ENCODE assay signal across 17 mouse cellular contexts in genomic region chr6:146001396-146002191, GRCm38 (mm10).
"Had no signal": no experiment of that assay in that cellular context is flagged by ENCODE, and none has a peak within 500 bp of the region (broad histone marks: within the 10 kb centered on the region; RNA-seq: fewer than 3 reads in every experiment).

No protein-coding gene starts in this region.

- H3K4me1 ChIP-seq: megakaryocyte, embryonic 14.5 days had no signal

- H3K27me3 ChIP-seq: lung, embryonic 15.5 days; midbrain, embryonic 13.5 days; midbrain, embryonic 15.5 days; neural tube, embryonic 12.5 days; stomach, embryonic 15.5 days had no signal

- H3K36me3 ChIP-seq: lung, embryonic 15.5 days; midbrain, embryonic 13.5 days; midbrain, embryonic 15.5 days; neural tube, embryonic 12.5 days; stomach, embryonic 15.5 days had no signal

- ATAC-seq: lung, postnatal 0 days; midbrain, embryonic 13.5 days; midbrain, embryonic 15.5 days had no signal

- H3K9ac ChIP-seq: lung, embryonic 15.5 days; midbrain, embryonic 13.5 days; midbrain, embryonic 15.5 days; neural tube, embryonic 12.5 days; stomach, embryonic 15.5 days had no signal

- H3K9me3 ChIP-seq: lung, embryonic 15.5 days; megakaryocyte, embryonic 14.5 days; midbrain, embryonic 13.5 days; midbrain, embryonic 15.5 days; neural tube, embryonic 12.5 days; stomach, embryonic 15.5 days had no signal

- DNase-seq: lung, adult 2 months; lung, postnatal 14 days; lung, postnatal 36 days; right cerebral cortex, postnatal 14 days; thymus, adult 2 months; thymus, postnatal 25 days; thymus, postnatal 4 days had no signal

- H3K4me2 ChIP-seq: lung, embryonic 15.5 days; midbrain, embryonic 11.5 days; midbrain, embryonic 13.5 days; midbrain, embryonic 15.5 days; neural tube, embryonic 12.5 days; stomach, embryonic 15.5 days had no signal

- H3K27ac ChIP-seq: lung, embryonic 15.5 days; macrophage; midbrain, embryonic 13.5 days; midbrain, embryonic 15.5 days; neural tube, embryonic 12.5 days; stomach, embryonic 15.5 days; stomach, postnatal 0 days had no signal

- H3K4me3 ChIP-seq: lung, embryonic 15.5 days; megakaryocyte, embryonic 14.5 days; midbrain, embryonic 13.5 days; midbrain, embryonic 15.5 days; neural tube, embryonic 12.5 days; stomach, embryonic 15.5 days had no signal
